Mouse (Mus musculus) brown adipose tissue, adult 24 weeks (tissue): Measurements from ENCODE around the gene Icam4. TPM values are rescaled to one million over a fixed set of nuclear protein-coding genes. Genes with fewer than 3 reads are reported as not detected.
"Not testable (repeated sequence)": the region's sequence is repeated elsewhere in the genome, so short reads cannot be mapped to it uniquely, and the experiment has no call there.

Experiments used
- H3K27ac ChIP-seq: fragments of 200-500 bp; replicated peaks from 2 replicates; pipeline ENCODE4 v1.5.1; 2012; ENCODE audit warnings: low read depth, mild to moderate bottlenecking, low read length
- H3K4me1 ChIP-seq: fragments of 200-500 bp; 2 replicates; pipeline ENCODE4 v1.6.1; 2012; ENCODE audit warnings: low read length, mixed read lengths; ENCODE audit not compliant: control insufficient read depth, insufficient read depth, insufficient read length
- H3K4me3 ChIP-seq: fragments of 200-500 bp; 2 replicates; pipeline ENCODE4 v1.5.1; 2012; ENCODE audit warnings: low read depth, mild to moderate bottlenecking, low read length, moderate library complexity; ENCODE audit not compliant: insufficient read depth
- polyA plus RNA-seq: library from polyadenylated mRNA; stranded (reverse); fragments of >200 nt; gene quantifications from 2 replicates; pipeline ENCODE4 v1.2.4, GENCODE M21; 2012; ENCODE audit not compliant: missing spikeins, insufficient read depth, insufficient read length

Gene Icam4
- polyA plus RNA-seq, 1 experiment: not detected

- Histone ChIP-seq H3K27ac (peak within 1 kb of the TSS; percentile 75), H3K4me3 (peak within 1 kb of the TSS; percentile 84), H3K4me1 (no peaks in the 10 kb centered on the region)
Measured at GRCm38 (mm10) chr9:21002627-21003551, 26.3 kb upstream of the Icam4 start, which contains the start of gene Mrpl4. Gene Mrpl4, plus strand, starts transcription at chr9:21002738.

DNA sequence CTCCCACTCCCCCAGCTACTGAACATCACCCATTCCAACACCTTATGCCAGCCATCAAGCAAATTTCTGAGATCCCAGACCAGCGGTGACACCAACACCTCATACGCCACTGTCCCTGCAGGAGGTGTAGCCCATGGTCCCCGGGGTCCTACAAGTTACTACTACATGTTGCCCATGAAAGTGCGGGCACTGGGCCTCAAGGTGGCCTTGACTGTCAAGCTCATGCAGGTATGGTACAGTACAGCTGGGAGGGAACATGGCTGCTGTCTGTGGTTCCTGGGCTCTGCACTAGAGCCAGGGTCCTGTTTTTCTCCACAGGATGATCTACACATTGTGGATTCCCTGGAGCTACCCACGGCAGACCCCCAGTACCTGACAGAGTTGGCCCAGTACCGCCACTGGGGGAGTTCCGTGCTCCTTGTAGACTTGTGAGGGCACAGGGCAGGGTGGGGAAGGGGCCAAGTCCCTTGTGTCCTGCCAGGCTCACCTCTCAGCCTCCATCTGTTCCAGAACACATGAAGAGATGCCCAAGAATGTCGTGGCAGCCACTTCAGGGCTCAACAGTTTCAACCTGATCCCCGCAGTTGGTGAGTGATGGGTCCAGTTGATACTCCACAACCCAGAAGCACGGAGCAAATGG is 21.7 kb upstream of the Icam4 start:
- Histone ChIP-seq H3K4me1 (peaks cover 5% of the 10 kb centered on the region; the same call in 1 of the 2 replicates), H3K4me3 (no peak overlapping the region), H3K27ac (no peak overlapping the region)

- Histone ChIP-seq H3K27ac (no peak overlapping the region), H3K4me3 (no peak overlapping the region), H3K4me1 (peaks cover 5% of the 10 kb centered on the region; the same call in 1 of the 2 replicates)
Measured at GRCm38 (mm10) chr9:21008007-21008406, 21.2 kb upstream of the Icam4 start.

DNA sequence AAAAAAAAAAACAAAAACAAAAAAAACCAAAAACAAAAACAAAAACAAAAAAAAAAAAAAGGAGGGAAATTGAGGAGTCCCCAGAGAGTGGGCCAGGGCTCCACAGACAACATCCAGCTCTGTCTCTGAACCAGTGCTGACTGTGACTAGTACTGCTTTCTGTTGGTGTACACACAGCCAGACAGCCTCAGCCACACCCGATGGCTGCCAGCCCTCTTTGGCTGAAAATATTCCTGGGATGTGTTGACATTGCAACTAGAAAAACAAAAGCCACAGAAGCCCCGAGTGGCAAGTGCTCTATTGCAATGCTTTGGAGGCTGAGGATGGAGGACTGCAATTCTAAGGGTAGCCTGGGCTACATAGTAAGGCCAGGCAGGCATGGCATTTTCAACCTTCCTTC is 18.8 kb upstream of the Icam4 start:
- Histone ChIP-seq H3K27ac (0 out of 2 replicates have a peak overlapping the region, but pooled peaks have one; percentile 8), H3K4me3 (no peak overlapping the region), H3K4me1 (peaks cover 5% of the 10 kb centered on the region; the same call in 1 of the 2 replicates)

DNA sequence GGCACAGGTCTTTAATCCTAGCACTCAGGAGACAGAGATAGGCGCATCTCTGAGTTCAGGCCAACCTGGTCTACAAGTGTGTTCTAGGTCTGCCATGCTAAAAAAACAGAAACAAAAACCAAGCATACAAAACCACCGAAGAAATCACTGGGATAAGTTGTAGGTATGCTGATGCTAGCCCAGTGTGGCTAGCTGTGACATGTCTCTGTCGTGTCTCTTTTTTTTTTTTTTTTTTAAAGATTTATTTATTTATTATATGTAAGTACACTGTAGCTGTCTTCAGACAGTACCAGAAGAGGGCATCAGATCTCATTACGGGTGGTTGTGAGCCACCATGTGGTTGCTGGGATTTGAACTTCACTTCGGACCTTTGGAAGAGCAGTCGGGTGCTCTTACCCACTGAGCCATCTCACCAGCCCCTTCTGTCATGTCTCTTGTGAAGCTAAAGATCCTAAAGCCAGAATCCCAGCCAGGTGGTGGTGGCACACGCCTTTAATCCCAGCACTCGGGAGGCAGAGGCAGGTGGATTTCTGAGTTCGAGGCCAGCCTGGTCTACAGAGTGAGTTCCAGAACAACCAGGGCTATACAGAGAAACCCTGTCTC is 18.1 kb upstream of the Icam4 start:
- not testable (repeated sequence) for H3K4me1 ChIP-seq, H3K4me3 ChIP-seq
- H3K27ac ChIP-seq: 0 out of 2 replicates have a peak overlapping the region, but pooled peaks have one; percentile 8

DNA sequence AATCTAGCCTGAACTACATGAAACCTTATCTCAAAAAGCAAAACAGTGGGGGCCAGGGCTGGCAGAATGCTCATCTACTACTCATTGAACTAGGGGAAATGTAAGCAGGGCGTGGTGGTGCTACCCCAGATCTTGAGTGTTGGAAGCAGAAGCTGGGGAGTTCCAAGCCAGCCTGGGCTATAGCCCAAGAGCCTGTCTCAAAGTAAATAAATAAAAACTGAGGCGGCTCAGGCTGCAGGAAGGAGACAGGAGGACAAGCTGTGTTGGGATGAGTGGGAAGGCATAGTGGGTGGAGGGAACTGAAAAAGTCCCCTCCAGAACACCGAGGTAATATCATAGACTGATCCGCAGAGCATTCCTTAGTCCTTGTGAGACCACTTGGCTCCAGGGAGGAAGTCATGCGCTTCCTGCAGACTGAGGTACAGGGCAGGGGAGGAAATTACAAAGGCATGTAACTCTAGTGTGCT is 17.3 kb upstream of the Icam4 start:
- Histone ChIP-seq H3K27ac (peak overlapping the region; percentile 79), H3K4me1 (peaks cover 7% of the 10 kb centered on the region; the same call in 1 of the 2 replicates), H3K4me3 (no peak overlapping the region)

DNA sequence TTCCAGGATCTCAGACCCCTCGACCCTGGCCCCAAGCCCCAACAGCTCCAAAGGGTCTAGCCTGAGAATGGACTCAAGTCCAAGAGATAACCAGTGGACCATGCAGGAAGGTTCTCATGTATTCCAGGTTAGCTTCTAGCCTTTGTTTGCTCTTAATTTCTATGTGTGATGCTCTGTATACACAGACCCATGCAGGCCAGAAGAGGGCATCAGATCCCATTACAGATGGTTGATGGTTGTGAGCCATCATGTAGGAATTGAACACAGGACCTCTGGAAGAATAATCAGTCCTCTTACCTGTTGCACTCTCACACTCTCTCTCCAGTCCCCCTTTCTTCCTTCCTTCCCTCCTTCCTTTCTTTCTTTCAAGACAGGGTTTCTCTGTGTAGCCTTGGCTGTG is 16.8 kb upstream of the Icam4 start:
- peaks cover 10% of the 10 kb centered on the region; the same call in 1 of the 2 replicates for H3K4me1 ChIP-seq
- H3K4me3 ChIP-seq: no peak overlapping the region
- peak overlapping the region; percentile 87 for H3K27ac ChIP-seq

GRCm38 (mm10) chr9:21014691-21015570 is 14.2 kb upstream of the Icam4 start:
- H3K4me1 ChIP-seq: peaks cover 12% of the 10 kb centered on the region; the same call in 1 of the 2 replicates
- H3K4me3 ChIP-seq: peak overlapping the region; percentile 68
- H3K27ac ChIP-seq: peak overlapping the region; percentile 68

DNA sequence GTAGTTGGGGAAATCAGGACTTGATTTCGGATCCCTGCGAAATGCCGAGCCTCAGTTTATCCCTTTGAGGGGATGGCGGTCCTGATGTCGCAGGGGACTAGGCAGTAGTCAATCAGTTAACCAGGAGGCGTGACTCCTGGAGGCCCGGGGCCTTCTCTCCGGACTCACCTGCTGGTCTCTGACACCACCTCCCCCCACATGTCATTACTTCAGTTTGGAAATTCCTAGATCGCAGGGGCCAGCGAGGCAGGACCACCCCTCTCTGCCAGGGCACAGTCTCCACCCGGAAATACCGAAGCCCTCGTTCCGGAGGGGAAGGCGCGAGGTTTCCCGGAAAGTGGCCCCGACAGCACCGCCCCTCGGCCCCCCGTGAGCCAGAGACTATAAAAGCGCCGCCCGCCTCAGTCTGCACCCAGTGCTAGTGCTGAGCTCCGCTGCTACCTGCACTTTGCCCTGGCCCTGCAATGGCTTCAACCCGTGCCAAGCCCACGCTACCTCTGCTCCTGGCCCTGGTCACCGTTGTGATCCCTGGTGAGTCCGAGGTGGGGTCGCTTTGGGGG is 13.5 kb upstream of the Icam4 start, which contains the start of gene Icam1:
Gene Icam1 (plus strand): TSS at position 415 of the 560 bp plus-strand sequence.
- Histone ChIP-seq H3K27ac (peak within 1 kb of the TSS; percentile 68), H3K4me3 (peak within 1 kb of the TSS; percentile 68), H3K4me1 (peaks cover 12% of the 10 kb centered on the region; the same call in 1 of the 2 replicates)

DNA sequence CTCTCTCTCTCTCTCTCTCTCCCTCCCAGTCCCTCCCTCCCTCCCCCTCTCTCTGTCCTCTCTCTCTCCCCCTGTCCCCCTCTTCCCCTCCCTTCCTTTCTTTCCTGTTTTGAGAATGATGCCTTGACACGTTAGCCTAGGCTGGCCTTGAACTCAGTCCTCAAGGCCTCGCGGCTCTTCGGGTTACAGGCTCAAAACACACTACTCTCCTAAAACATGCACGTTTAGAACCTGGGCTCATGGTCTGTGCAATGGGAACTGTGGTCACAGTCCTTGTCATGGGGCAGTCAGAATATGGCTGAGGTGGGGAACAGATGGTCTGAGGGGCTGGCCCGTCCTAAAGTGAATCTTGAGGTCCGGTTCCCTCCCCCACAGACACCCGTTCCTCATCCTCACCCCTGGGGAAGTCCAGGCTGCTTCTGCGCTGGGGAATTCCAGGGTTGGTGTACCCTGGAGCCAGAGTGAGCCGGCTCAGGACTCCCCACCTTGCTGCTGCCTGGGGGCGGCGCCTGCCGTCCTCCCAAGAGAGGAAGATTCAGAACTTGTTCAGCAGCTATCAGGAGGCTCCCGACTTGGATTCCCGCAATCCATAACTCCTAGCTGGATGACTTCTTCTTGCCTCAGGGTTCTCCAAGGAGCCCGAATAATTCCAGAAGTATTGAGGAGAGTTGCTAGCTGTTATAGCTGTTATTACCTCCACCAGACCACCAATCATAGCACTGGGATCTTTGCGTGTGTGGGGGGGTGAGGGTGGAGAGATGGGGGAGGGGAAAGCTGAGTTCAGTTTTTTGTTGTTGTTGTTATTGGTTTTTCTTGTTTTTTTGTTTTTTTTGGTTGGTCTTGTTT is 12.6 kb upstream of the Icam4 start:
- peak overlapping the region; percentile 68 for H3K4me3 ChIP-seq
- H3K27ac ChIP-seq: no peak overlapping the region; the same call in 1 of the 2 replicates
- H3K4me1 ChIP-seq: peaks cover 11% of the 10 kb centered on the region; the same call in 1 of the 2 replicates

GRCm38 (mm10) chr9:21017177-21017575 is 12.0 kb upstream of the Icam4 start:
- no peak overlapping the region for H3K27ac ChIP-seq
- peaks cover 10% of the 10 kb centered on the region; the same call in 1 of the 2 replicates for H3K4me1 ChIP-seq
- peak overlapping the region; percentile 39 for H3K4me3 ChIP-seq

- Histone ChIP-seq H3K4me1 (peaks cover 8% of the 10 kb centered on the region; the same call in 1 of the 2 replicates), H3K27ac (no peak overlapping the region), H3K4me3 (no peak overlapping the region)
Measured at GRCm38 (mm10) chr9:21018600-21018999, 10.6 kb upstream of the Icam4 start.

GRCm38 (mm10) chr9:21021363-21021762 is 7.8 kb upstream of the Icam4 start:
- no peak overlapping the region for H3K27ac ChIP-seq
- H3K4me3 ChIP-seq: no peak overlapping the region
- H3K4me1 ChIP-seq: peaks cover 8% of the 10 kb centered on the region; the same call in 1 of the 2 replicates
